Mouse (Mus musculus): ENCODE results near the gene Cep68. TPM values are rescaled to one million over a fixed set of nuclear protein-coding genes. Genes with fewer than 3 reads are reported as not detected.

Cep68 gene
- polyA plus RNA-seq, 1 experiment = not detected

DNA sequence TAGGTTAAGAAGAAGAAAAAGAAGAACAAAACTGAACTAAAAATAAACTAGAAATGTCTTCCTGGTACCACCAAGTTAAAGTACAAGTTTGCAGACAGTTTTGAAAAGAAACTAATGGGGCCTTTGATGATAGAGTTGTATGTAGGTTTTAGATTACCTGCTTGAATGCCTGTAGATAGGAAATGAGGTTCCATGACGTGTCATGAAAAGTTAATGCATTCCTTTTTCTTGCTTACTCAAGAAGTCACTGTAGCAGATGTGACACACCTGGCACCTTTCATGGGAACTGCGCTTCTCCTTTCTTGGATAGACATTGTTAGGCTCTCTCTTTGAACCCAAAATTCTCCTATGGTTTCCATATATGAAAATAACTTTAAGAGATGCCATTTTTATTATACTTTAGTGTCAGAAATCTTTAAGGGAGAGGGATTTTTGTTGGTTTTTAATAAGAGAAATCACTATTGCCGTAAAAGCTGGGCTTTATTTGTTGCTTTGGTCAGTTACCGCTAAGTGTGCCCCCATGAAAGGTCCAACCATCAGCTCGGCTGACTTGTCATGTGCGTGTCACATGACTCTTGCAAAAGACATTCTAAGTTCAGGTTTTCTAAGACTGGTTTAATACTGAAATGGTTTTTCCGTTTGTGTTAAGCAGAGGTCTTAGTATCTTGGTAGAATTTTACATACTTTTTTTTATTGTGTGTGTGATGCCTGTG, 46.8 kb downstream of the Cep68 start:
- Histone ChIP-seq H3K27ac (ENCODE audit: insufficient read depth, low read depth, low read length) (no peak overlapping the region), H3K4me3 (ENCODE audit: insufficient read depth, low read depth, low read length) (peak overlapping the region; percentile 27; the same call in 1 of the 2 replicates), H3K4me1 (ENCODE audit: control insufficient read depth, insufficient read depth, low read length) (no peaks in the 10 kb centered on the region)
- TF ChIP-seq POLR2A (IDR thresholded peaks at IDR 0.05; ENCODE audit: insufficient read depth, low read depth, low read length) (no peak), CTCF (IDR thresholded peaks at IDR 0.05; ENCODE audit: insufficient read depth, low read depth, low read length) (no peak)
- WGBS = 21% methylated on average over 7 of the region's 7 CpGs

DNA sequence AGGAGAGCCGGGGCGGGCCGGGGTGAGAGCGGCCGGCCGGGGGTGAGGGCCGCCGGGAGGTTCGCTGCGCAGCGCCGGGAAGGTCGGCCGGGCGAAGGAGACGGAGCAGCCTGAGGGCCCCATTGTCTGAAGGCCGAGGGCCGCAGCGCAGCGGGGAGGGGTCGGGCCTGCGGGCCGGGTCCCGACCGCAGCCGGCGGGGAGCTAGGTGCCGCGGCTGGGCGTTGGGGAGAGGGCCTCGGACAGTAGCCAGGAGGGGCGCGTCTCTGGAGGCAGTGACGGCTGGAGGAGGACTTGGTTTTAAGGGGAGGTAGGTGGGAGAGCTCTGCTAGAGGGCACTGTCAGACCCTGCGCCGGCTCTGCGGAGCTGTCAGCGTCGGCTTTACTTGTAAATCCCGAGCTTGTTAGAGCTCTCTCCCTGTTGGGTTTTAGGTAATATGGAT, 47.5 kb downstream of the Cep68 start:
- no peaks in the 10 kb centered on the region for H3K4me1 ChIP-seq (ENCODE audit: control insufficient read depth, insufficient read depth, low read length)
- under 1% methylated on average over 40 of the region's 40 CpGs for WGBS
- H3K27ac ChIP-seq (ENCODE audit: insufficient read depth, low read depth, low read length) = peak overlapping the region; percentile 70; the same call in 1 of the 2 replicates
- TF ChIP-seq CTCF (IDR thresholded peaks at IDR 0.05; ENCODE audit: insufficient read depth, low read depth, low read length) (no peak), POLR2A (IDR thresholded peaks at IDR 0.05; ENCODE audit: insufficient read depth, low read depth, low read length) (no peak)
- peak overlapping the region; percentile 95 for H3K4me3 ChIP-seq (ENCODE audit: insufficient read depth, low read depth, low read length)

DNA sequence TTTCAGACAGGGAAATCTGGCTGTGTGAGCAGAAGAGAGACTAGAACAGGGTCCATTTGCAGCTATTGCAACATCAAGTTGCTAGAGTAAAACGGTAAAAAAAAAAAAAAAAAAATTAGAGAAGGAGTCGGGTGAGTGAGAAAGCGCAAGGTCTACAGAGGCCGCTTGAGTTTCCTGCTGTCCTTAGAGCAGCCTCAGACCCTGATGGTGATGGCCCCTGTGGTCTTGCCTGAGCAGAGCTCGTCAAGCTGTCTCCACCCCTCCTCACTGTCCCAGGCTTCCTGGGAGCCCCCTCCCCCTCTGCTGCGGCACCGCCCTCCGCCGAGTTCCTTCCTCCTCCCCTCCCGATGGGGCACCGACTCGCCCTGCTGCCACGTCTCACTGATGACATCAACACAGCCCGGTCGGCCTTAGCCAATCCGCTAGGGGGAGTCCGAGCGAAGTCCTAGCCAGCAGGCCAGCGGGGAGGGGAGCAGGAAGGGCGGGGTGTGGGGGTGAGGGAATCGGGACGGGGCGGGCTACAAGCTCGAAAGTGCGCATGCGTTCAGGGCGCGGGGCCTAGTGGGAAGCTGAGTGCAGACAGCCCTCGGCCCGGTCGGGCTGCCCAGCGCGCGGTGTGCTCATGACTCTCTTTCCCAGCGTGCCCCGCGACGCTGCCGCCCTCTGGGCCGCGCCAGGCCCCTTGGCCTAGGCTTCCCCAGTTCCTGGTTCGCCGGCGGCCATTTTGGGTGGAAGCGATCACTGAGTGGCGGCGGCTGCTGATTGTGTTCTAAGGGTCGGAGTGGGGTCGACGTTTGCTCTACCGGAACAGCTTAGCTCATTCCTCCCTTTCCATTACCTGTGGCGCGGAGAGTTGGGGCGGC, 48.3 kb downstream of the Cep68 start, which contains the start of gene Rab1a:
Gene Rab1a, plus strand, starts transcription at position 720 of the 863 bp plus-strand sequence.
- peak within 1 kb of the TSS; percentile 82 for H3K27ac ChIP-seq (ENCODE audit: insufficient read depth, low read depth, low read length)
- WGBS = under 1% methylated on average over 54 of the region's 54 CpGs
- H3K4me3 ChIP-seq (ENCODE audit: insufficient read depth, low read depth, low read length) = peak within 1 kb of the TSS; percentile 95
- no peaks in the 10 kb centered on the region for H3K4me1 ChIP-seq (ENCODE audit: control insufficient read depth, insufficient read depth, low read length)
- peak; percentile 39 for TF ChIP-seq CTCF (IDR thresholded peaks at IDR 0.05; ENCODE audit: insufficient read depth, low read depth, low read length)
- TF ChIP-seq POLR2A (IDR thresholded peaks at IDR 0.05; ENCODE audit: insufficient read depth, low read depth, low read length) = peak; percentile 36

DNA sequence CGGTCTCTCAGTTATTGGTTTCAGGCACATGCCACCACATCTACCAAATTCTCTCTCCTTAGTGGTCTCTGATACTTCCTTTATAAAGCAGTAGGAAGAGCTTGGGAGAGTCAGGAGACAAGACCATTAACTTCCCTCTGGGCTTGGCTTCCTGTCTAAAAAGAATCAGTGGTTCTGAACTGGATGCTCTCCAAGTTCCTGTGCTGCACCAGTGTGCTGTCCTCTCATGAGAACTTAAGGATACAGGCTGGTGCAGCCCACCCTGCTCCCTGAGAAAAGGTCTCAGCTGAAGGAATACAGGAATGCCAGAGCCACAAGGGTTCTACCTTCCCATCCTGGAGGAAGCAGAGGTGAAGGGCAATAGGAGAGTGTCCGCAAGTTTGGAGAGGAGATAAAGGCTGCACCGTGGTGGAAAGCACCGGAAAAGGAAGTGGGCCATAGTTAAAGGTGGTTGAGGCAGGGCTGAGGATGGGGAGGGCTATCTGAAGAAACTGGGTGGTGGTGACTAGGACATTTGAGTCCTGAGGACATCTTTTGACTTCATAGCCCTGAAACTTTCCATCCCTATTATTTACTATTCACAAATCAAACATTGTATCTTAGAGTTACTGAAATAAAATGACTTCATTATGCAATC, 56.0 kb downstream of the Cep68 start:
- no peak overlapping the region for H3K27ac ChIP-seq (ENCODE audit: insufficient read depth, low read depth, low read length)
- H3K4me1 ChIP-seq (ENCODE audit: control insufficient read depth, insufficient read depth, low read length) = no peaks in the 10 kb centered on the region
- WGBS = 90% methylated on average over 4 of the region's 4 CpGs
- no peak overlapping the region for H3K4me3 ChIP-seq (ENCODE audit: insufficient read depth, low read depth, low read length)
- no peak for TF ChIP-seq CTCF (IDR thresholded peaks at IDR 0.05; ENCODE audit: insufficient read depth, low read depth, low read length)
- TF ChIP-seq POLR2A (IDR thresholded peaks at IDR 0.05; ENCODE audit: insufficient read depth, low read depth, low read length) = no peak

DNA sequence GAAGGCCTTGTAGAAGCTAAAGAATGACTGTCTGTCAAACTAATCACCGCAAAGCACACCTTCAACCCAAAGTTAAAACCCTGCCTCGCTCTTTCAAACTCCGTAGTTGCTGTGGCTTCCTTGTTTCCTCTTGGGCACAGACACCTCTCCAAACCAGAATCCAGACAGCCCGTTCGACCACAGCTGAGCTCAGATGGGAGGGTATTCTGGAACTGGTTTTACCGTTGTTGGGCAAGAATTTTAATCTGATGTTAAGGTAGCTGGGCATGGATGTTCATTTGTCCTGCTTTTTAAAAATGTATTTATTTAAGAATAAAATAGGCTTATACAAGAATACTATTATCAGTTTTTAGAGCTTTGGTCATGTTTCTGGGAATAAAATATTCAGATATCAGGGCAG, 62.0 kb downstream of the Cep68 start:
- 87% methylated on average over 6 of the region's 6 CpGs for WGBS
- TF ChIP-seq CTCF (IDR thresholded peaks at IDR 0.05; ENCODE audit: insufficient read depth, low read depth, low read length) = no peak
- TF ChIP-seq POLR2A (IDR thresholded peaks at IDR 0.05; ENCODE audit: insufficient read depth, low read depth, low read length) = no peak
- no peak overlapping the region for H3K4me3 ChIP-seq (ENCODE audit: insufficient read depth, low read depth, low read length)
- H3K27ac ChIP-seq (ENCODE audit: insufficient read depth, low read depth, low read length) = no peak overlapping the region
- H3K4me1 ChIP-seq (ENCODE audit: control insufficient read depth, insufficient read depth, low read length) = no peaks in the 10 kb centered on the region

Other genes with a start within 250 kb of the Cep68 start
- 126 and 335 TPM in 2 replicates for gene Actr2, start 136.5 kb downstream of the Cep68 start, polyA plus RNA-seq (2012; ENCODE audit: insufficient read depth, insufficient read length, low replicate concordance, missing spikeins)
- gene Rab1a, start 48.0 kb downstream of the Cep68 start, polyA plus RNA-seq (2012; ENCODE audit: insufficient read depth, insufficient read length, low replicate concordance, missing spikeins) = not detected in 2 replicates
- not detected in 2 replicates for gene Slc1a4, start 83.3 kb upstream of the Cep68 start, polyA plus RNA-seq (2012; ENCODE audit: insufficient read depth, insufficient read length, low replicate concordance, missing spikeins)

All from olfactory bulb, adult 2 months (tissue).